Mouse (Mus musculus) bone marrow, adult 2 months (tissue): Measurements from ENCODE around the gene Satb1.

ENCODE experiments used
- CTCF ChIP-seq: fragments of 200-500 bp; IDR thresholded peaks from 2 replicates; pipeline ENCODE4 v1.5.1; 2011; ENCODE audit warnings: low read length, control low read depth; ENCODE audit not compliant: control insufficient read depth, insufficient read depth
- POLR2A ChIP-seq: fragments of 200-500 bp; IDR thresholded peaks from 2 replicates; pipeline ENCODE4 v1.6.1; 2011; ENCODE audit warnings: low read depth, mild to moderate bottlenecking, control low read depth, low read length, borderline replicate concordance; ENCODE audit not compliant: control insufficient read depth

- TF ChIP-seq POLR2A (no peak), CTCF (no peak)
Observed at GRCm38 (mm10) chr17:51762503-51762902, 70.6 kb downstream of the Satb1 start.
